Mouse (Mus musculus): ENCODE data around the gene Gm37240.

DNA sequence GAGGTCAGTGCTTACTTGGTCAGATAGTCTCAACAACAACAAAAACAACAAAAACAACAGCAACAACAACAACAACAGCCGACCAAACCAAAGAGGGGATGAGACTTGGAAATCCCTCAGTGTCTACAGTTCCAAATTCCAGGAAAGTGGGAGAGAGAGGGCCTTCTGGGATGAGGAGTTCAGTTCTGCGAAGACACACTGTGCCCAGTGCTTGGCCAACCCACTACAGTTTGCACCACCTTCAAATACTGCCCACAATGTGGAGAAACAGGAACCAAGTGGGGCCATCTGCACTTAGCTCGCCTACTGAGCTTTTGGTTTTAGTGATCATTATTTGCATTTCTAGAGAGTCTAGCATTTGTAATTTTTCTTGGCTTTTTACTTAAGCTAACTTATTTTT is 1218.4 kb downstream of the Gm37240 start:
- TF ChIP-seq CTCF (IDR thresholded peaks at IDR 0.05; ENCODE audit: low read depth, low read length): no peak
- no peak for TF ChIP-seq EP300 (IDR thresholded peaks at IDR 0.05; ENCODE audit: insufficient read depth, low read depth, low read length)
- no peak for TF ChIP-seq POLR2A (IDR thresholded peaks at IDR 0.05; ENCODE audit: insufficient read depth, low read length)

Measured in ES-Bruce4 (cell line).